Comparison of ENCODE assay signal across 21 mouse cellular contexts in genomic region chr12:71489295-71489694, GRCm38 (mm10).
"Had no signal": no experiment of that assay in that cellular context is flagged by ENCODE, and none has a peak within 500 bp of the region (broad histone marks: within the 10 kb centered on the region; RNA-seq: fewer than 3 reads in every experiment).

No protein-coding gene starts in this region.

- H3K4me1 ChIP-seq: limb, embryonic 12.5 days; megakaryocyte, embryonic 14.5 days had no signal

- H3K4me2 ChIP-seq: intestine, embryonic 15.5 days; limb, embryonic 12.5 days; limb, embryonic 15.5 days; liver, embryonic 11.5 days; midbrain, embryonic 11.5 days had no signal

- ATAC-seq: liver, postnatal 0 days had no signal

- H3K4me3 ChIP-seq: intestine, embryonic 15.5 days; limb, embryonic 12.5 days; limb, embryonic 15.5 days; megakaryocyte, embryonic 14.5 days had no signal

- H3K27me3 ChIP-seq: intestine, embryonic 15.5 days; limb, embryonic 12.5 days; limb, embryonic 15.5 days; megakaryocyte, embryonic 14.5 days had no signal

- H3K36me3 ChIP-seq: intestine, embryonic 15.5 days; limb, embryonic 12.5 days; limb, embryonic 15.5 days had no signal

- H3K27ac ChIP-seq: intestine, embryonic 15.5 days; limb, embryonic 12.5 days; limb, embryonic 15.5 days; liver, embryonic 14.5 days; macrophage; stomach, postnatal 0 days had no signal

- H3K9me3 ChIP-seq: intestine, embryonic 15.5 days; limb, embryonic 12.5 days; limb, embryonic 15.5 days had no signal

- H3K9ac ChIP-seq: intestine, embryonic 15.5 days; limb, embryonic 12.5 days; limb, embryonic 15.5 days; liver, embryonic 14.5 days; liver, postnatal 0 days had no signal

- DNase-seq: kidney, adult 11 months; kidney, adult 9 months; kidney, postnatal 14 days; kidney, postnatal 4 days; left cerebral cortex, postnatal 4 days; liver, postnatal 0 days; midbrain, embryonic 14.5 days; right cerebral cortex, adult 18-20 months; right cerebral cortex, postnatal 14 days; right cerebral cortex, postnatal 4 days; thymus, adult 18-20 months; thymus, postnatal 36 days had no signal
